Mouse (Mus musculus): ENCODE results near the gene Rprd2.

DNA sequence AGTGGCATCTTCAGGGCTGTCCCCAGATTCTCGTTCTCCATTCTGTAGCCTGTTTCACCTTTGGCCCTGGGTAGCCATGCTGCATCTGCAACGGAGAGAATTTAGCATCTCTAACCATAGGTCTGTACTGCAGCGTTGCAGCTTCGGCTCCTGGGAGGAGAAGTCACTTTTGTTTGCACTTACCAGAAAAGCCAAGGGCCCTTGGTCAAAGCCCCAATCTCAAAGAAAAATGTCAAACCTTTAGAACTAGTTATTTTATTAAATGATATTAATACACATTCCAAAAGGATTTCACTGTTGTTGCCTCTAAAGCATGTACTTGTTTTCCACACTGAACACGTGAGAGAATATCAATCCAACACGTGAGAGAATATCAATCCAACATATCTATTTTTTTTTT lies 58.6 kb downstream of the Rprd2 start, which contains the start of gene Tars2:
- TF ChIP-seq CTCF (IDR thresholded peaks at IDR 0.05; ENCODE audit: borderline replicate concordance, control insufficient read depth, extremely low read depth, insufficient read depth, low read length, poor library complexity) (no peak), POLR2A (IDR thresholded peaks at IDR 0.05; ENCODE audit: control insufficient read depth, extremely low read depth, insufficient read depth, low read length, poor library complexity) (no peak)

Data from thymus, adult 2 months (tissue).